Mouse (Mus musculus) retina, postnatal 1 day (tissue): Measurements from ENCODE around the gene Specc1l.
"Not testable (repeated sequence)": the region's sequence is repeated elsewhere in the genome, so short reads cannot be mapped to it uniquely, and the experiment has no call there.

Source experiments
- DNase-seq: peaks from one replicate; pipeline ENCODE4 v3.0.0-alpha.2; 2012

Specc1l gene

DNA sequence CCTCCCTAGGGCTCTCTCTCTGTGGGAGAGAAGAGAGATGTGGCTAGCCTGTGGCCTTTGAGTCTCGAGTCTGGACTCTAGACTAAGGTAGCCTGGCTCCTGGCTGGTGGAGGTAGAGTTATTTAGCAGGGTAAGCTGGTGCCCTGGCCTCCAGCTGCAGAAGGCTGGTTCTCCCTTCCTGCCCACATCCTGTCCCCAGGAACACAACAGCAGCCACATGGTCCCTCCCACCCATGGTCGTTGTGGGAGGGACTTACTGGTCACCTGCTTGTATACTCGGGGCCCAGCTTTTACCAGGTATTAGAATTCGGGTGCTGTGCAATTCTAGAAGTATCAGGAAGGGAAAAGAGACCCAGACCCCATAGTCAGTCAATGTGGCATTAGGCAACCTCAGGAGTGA lies 108.4 kb downstream of the Specc1l start:
- no peak for DNase-seq

DNA sequence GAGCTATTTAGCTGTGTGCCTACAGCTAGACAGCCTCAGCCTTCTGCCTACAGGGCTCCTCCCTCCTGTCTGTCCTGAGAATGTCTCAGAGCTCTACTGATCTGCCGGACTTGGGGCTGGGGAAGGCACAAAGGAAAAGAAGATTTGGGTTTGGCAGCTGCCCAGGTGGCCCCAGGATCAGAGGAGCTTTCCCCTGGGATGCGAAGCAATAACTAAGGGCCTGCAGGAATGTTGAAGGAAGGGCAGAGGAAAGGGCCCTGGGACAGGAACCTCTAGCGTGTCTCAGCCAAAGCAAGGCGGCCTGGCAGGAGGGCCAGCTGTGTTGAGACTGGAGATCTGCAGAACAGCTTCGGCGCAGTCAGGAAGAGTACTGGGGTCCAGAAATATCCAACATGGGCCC lies 111.1 kb downstream of the Specc1l start:
- no peak for DNase-seq

DNA sequence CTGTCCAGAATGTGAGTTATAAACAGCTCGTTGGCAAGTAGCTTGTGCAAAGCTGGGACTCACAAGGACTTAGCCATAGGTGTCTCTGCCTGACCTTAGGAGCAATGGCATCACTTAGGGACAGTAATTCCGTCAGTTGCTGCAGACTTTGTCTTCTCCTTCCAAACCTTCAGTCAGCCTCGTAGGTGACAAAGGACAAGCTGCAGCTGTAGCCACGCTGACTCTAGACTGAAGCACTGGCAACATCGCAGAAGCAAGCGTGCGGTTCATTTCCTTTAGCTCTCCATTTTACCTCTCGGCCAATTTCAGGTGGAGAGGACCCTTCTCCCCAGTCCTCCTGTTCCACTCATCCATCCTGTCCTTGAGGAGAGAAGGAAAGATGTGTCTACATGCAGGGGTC lies 112.1 kb downstream of the Specc1l start:
- DNase-seq = no peak

DNA sequence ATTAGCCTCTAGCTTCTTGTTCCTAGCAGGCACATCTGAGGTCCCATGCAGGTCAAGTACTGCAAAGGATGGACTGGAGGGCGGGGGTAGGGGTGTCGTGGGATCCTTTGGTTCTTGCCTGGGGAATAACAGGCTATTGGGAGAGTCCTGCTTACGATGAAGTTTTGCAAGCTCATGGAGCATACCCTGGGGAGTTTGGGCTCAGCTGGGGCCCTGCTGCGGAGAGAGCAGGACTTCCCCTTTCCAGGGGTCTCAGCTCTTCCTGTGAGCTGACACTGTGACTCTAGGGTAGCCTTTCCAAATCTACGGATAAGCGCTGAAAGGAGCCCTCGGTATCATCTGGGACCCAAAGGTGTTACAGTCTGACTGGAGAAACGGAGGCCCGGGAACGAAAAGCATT lies 112.5 kb downstream of the Specc1l start:
- DNase-seq = no peak

DNA sequence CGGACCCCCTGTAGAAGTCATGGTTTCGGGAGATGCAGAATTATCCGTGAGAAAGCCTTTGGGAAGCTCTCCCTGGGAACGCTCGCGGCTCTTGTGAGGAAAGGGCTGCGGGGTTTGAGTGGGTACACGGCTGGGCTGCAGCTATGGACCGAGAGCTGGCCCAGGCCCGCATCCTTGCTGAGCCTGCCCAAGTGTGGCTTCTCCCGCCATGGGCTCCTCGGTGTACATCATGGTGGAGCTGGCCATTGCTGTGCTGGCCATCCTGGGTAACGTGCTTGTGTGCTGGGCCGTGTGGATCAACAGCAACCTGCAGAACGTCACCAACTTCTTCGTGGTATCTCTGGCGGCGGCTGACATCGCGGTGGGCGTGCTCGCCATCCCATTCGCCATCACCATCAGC lies 113.9 kb downstream of the Specc1l start:
- DNase-seq = no peak

DNA sequence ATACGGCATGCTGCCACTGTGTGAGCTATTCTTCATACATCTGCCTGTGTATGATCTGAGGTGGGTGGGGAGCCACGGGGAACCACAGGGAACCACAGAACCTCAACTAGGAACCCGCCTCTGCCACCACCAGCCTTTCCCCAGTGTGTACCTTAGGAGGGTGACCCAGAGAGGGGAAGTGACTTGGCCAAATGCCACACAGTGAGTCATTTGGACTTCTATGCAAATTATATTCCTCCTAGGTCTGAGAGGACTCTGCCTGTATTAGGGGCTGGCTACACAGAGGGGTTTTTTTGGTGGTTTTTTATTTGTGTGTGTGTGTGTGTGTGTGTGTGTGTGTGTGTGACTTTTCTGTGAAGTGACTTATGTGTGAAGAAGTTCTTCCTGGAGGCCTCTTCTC lies 114.7 kb downstream of the Specc1l start:
- DNase-seq = no peak

DNA sequence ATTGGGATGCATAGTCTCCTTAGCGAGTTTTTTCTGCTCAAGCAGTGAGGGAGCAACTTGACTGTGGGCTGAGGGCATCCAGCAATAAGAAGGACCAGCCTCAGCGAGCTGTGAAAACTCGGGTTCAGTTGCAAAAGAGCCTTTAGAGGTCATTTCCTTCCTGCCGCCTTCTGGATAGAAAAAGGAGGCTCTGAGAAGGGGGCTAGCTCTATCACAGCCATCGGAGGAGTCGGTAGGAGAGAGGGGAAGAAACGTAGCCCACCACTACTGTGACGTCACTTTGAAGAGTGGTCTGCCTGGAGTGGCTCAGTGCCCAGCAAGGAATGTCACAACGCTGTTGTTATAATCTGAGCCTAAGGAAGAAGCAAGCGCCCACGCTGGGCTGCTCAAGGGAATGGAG lies 115.2 kb downstream of the Specc1l start:
- no peak for DNase-seq

DNA sequence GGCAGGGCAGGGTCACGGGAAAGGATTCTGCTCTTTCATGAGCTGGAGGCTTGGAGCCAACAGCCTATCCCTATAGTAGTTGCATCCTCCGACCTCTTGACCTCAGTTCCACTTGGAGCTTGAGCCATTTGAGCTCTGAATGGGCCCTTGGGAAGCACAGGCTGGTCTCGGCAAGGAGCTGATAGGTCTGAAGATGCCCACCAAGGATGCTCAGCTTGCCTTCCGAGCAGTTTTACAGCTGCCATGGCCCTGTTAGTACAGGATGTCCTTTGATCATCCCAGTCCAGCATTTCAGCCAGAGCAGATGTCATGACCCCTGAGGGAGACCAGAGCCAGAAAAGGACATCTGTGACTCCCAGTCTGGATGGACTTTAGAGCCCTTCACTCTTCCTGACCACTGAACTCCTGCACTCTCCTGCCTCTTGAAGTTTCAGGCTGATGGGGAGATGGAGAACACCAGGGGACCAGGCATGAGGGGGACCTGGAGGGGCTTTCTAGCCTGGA lies 116.4 kb downstream of the Specc1l start:
- DNase-seq = no peak

DNA sequence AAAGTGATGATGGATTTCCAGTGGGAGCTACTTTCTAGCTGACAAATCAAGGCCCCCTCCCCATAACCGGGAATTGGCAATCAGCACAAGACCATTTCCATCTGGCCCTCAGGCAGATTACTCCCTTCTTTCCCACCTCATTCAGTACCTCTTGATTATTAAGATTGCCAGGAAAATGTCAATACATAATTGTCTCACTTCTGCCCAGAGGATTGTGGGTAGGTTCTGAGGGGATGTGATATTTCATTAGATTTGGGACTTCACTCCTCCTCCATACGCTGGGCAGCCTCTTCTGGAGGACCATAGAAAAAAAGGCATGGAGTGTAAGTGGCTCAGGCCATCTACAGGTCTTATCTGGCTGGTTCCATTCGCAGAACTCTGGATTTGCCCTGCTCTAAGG lies 120.4 kb downstream of the Specc1l start:
- no peak for DNase-seq

DNA sequence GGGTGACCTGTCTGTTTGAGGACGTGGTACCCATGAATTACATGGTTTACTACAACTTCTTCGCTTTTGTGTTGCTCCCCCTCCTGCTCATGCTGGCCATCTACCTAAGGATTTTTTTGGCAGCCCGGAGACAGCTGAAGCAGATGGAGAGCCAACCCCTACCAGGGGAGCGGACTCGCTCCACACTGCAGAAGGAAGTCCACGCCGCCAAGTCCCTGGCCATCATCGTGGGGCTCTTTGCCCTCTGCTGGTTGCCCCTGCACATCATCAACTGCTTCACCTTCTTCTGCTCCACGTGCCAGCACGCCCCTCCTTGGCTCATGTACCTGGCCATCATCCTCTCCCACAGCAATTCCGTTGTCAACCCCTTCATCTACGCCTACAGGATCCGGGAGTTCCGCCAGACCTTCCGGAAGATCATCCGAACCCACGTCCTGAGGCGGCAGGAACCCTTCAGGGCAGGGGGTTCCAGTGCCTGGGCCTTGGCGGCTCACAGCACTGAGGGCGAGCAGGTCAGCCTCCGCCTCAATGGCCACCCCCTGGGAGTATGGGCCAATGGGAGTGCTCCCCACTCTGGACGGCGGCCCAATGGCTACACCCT lies 121.4 kb downstream of the Specc1l start:
- DNase-seq = no peak

DNA sequence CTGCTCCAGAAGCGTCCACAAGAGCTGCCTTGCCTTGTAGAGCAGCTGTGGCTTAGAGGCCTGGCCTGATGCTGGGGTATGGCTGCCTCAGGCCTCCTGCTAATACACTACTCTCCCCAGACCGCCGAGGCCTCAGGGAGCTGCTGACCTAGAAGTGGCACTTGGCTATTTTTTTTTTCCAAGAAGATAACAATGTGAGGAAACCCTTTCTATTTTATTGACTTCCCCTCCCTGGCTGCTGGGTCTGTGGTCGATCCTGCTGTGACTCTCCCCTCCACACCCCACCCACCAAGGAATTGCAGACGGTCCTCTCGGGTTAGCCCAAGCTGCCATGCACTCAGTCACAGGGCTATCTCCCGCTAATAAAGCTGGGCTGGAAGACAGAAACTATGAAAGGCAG lies 122.3 kb downstream of the Specc1l start:
- DNase-seq = peak; percentile 21

DNA sequence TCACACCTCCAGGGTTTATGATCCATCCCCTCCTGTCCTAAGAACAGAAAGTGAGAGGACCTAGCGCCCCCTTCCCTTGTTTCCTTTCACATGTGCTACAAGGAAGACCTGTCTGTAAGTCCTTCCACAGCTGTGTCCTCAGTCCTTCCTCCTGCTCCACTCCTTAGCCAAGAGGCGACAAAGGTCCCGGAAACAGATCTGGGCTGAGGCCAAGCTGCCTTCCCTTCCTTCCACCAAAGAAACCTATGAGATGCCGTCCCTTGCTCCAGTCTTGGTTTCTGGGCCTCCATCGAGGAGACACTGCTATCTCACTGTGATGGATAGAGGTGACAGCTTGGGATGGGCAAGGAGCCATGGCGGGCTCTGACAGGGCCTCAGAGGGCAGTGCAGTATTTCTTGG lies 123.2 kb downstream of the Specc1l start:
- DNase-seq = no peak

DNA sequence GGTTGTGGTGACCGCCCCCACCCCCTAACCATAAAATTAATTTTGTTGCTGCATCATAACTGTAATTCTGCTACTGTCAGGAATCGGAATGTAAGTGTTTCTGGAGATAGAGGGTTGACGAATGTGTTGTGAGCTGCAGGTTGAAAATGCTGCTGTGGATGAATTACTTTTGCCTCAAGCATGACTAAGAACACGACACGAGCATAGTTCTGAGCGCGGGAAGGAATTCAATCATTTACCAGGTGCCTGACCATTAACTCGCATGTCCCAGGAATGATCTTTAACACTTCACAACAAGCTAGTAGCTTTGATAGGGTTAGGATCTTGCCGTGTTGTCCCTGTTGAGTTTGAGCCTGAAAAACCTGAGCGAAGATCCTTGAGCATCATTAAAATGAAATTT lies 125.4 kb downstream of the Specc1l start:
- no peak for DNase-seq

DNA sequence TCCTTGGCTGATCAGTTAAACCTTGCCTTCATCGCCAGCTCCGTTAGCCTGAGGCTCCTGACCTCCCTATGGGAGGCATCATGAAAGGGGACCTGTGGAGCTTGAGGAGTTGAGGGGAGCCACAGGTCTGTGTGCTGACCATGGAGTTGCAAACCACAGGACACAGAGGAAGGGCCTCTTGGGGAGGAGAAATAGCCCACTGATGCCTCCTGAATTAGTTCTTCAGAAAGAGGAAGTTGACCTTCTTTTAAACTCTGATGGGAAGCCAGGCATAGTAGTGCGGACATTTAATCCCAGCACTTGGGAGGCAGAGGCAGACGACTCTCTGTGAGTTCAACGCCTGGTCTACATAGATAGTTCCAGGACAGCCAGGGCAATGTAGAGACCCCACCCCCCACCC lies 127.0 kb downstream of the Specc1l start:
- no peak for DNase-seq

DNA sequence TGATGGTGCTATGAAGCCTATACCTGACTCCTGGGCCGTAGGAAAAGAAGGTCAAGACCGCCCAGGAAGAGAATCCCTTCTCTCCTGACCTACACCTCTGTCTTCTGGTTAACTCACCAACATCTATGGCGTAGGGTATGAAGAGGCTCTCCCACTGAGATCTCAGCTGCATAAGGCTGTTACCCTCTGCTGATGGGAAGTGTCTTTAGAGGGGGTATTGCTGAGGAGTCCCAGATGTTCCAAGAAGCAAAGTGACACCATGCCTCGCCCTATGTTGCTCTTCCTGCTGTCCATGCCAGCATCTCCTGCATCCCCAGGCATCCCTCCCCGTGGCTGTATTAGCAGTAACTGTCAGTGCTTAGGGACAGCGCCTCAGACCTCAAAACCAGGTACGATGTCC lies 127.5 kb downstream of the Specc1l start:
- DNase-seq = no peak

DNA sequence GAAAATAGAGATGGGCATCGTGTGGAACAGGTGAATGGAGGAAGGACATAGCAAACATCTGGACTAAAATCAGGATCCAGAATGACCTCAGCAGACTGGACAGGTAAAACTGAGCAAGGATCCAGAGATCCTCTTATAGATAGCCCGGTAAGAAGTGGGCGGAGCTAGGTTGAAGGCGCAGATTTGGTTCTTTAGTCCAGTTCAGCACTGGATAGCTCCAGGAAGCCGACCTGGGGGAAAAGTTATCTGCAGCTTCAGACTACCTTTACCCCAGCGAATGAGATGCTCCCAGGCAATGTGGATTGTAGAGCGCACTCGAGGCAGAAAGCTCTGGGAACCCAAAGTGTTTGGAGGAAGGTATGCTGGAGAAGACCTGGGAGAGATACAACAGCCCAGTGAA lies 130.1 kb downstream of the Specc1l start:
- DNase-seq = no peak

DNA sequence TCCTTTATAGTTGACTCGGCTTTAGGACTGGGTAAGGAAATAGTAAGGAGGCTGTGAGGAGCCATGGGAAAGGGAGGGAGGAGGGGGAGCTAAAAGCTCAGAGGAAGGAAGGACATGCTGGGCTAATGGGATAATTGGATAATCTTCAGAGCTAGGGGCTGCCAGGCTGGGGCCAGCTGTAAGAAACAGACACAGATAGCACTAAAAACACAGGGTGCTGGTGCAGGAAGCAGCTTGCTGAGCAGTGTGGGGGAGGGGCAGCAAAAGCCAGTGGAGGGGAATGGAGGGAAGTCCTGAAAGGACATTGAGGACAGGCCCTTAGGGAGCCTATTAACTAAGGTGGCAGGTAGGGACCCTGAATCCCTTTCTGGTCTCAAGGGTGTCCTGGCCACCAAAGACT lies 132.7 kb downstream of the Specc1l start:
- peak; percentile 74 for DNase-seq

DNA sequence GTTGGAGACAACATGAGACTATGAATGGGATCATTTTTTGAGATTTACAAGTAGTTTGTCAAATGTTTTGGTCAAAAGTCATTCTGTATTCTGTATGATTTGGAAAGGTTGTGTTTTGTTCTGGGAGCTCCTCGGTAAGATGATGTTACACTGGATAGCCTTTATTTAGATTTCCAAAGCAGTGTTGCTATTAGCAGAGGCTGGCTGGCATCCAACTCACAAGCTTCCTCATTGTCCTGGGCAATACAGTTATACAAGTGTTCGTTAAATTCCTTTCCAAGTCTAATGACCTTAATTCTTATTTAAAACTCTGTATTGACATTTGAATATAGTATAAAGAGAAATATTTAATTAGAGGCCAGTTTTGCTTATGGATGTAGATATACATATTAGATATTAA lies 133.4 kb downstream of the Specc1l start:
- peak; percentile 48 for DNase-seq

DNA sequence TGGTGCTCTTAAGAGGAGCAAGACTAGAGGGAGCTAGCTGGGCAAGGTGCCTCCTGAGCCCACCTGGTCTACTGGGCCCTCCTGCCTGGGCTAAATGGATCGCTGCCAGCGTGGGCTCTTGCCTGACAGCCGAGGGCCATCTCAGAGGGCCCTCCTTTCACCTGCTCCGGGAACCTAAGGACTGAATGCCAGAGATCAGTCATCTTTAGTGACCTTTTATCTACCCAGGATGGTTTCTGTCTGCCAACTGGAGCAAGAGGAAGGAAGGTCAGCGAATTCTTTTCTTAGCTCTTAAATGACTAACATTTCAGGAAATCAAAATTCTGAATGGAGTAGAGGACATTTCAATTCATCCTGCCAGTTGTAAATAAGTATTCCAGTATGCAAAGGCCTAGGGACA lies 138.7 kb downstream of the Specc1l start:
- DNase-seq = no peak

DNA sequence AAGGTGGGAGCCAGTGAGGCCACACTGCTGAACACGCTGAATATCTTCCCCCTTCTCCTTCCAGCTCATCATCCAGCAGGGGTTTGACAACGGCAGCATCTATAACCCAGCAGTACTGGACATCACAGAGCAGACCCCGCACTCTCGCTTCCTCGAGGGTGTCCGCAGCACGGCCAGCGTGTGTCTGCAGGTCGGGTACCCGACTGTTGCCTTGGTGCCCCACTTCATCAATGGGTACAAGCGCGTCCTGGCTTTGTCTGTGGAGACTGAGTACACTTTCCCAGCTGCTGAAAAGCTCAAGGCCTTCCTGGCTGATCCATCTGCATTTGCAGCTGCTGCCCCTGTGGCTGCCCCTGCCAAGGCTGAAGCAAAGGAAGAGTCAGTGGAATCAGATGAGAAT lies 140.7 kb downstream of the Specc1l start:
- no peak for DNase-seq

DNA sequence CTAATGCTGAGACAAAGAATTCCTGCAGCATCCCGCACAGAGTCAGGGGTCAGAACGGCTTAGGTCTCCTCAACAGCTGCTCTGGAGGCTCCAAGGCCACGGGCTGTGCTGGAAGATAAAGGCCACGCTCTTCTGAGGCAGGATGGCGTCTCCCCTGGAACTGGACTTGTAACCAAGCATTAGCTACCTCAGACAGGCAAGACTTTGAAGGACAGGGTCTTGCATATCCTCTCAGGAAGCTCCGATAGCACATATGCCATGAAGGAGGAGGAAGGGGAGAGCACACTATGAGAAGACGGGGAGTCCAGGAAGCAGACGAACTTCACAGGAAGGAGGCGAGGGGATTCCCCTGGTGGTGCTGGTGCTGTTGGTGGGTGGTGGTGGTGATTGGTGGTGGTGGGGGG lies 142.0 kb downstream of the Specc1l start:
- DNase-seq = not testable (repeated sequence)

DNA sequence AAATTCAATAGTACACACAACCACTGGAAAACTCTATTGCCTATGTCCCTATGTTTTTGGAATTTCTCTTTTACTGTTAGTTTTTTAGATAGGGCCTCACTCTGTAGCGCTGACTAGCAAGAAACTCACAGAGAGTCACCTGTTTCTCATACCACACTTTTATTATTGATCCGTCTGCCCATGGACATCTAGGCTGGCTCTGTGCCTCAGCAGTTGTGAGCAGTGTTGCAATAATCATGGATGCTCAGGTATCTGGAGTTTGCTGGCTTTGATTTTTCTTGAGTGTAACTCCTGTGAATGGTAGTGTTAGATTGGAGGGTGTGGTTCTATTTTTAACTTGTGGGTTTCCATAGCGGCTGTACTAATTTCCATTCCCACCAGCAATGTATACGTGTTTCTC lies 143.5 kb downstream of the Specc1l start:
- no peak for DNase-seq
